Mouse (Mus musculus) heart, adult 2 months (tissue): Measurements from ENCODE around the gene Dcaf17.

ENCODE experiments used
- CTCF ChIP-seq: fragments of 200-600 bp; IDR thresholded peaks from 2 replicates; pipeline ENCODE4 v1.8.1; 2022; ENCODE audit warnings: antibody characterized with exemption, mild to moderate bottlenecking, moderate library complexity
- EP300 ChIP-seq: fragments of 200-500 bp; IDR thresholded peaks from 2 replicates; pipeline ENCODE4 v1.6.1; 2011; ENCODE audit warnings: low read depth, low read length, control low read depth; ENCODE audit not compliant: insufficient read depth
- POLR2A ChIP-seq: fragments of 200-500 bp; IDR thresholded peaks from 2 replicates; pipeline ENCODE4 v1.6.1; 2011; ENCODE audit warnings: mild to moderate bottlenecking, low read depth, low read length, control low read depth; ENCODE audit not compliant: insufficient read depth

GRCm38 (mm10) chr2:71140622-71141021 lies 85.5 kb downstream of the Dcaf17 start:
- no peak for TF ChIP-seq EP300
- no peak for TF ChIP-seq POLR2A
- TF ChIP-seq CTCF, result no peak
